Mouse (Mus musculus) limb, embryonic 15.5 days (tissue): ENCODE results near the gene Nup214. TPM values are rescaled to one million over a fixed set of nuclear protein-coding genes. Genes with fewer than 3 reads are reported as not detected.
A peak's percentile ranks its signal among the peaks of the same experiment; 100 is the strongest.

Experiments
- ATAC-seq: fragments of 200-750 bp; cut with Nextera tagmentation; 2 replicates; pipeline ENCODE4 v1.8.0; 2017; ENCODE audit warnings: low read depth, moderate TSS enrichment; ENCODE audit not compliant: insufficient number of reproducible peaks, low FRiP score, low TSS enrichment
- H3K27ac ChIP-seq: fragments of 300-500 bp; sonication (generic); 2 replicates; pipeline ENCODE4 v1.5.1; 2015; ENCODE audit warnings: moderate library complexity, mild to moderate bottlenecking, inconsistent platforms
- H3K27me3 ChIP-seq: fragments of 300-500 bp; sonication (generic); 2 replicates; pipeline ENCODE4 v1.6.1; 2015; ENCODE audit warnings: inconsistent platforms
- H3K36me3 ChIP-seq: fragments of 300-500 bp; sonication (generic); 2 replicates; pipeline ENCODE4 v1.6.1; 2015; ENCODE audit warnings: inconsistent platforms
- H3K4me1 ChIP-seq: fragments of 300-500 bp; sonication (generic); 2 replicates; pipeline ENCODE4 v1.6.1; 2015; ENCODE audit warnings: inconsistent platforms
- H3K4me2 ChIP-seq: fragments of 300-500 bp; sonication (generic); 2 replicates; pipeline ENCODE4 v1.6.1; 2015; ENCODE audit warnings: mild to moderate bottlenecking, inconsistent platforms
- H3K4me3 ChIP-seq: fragments of 300-500 bp; sonication (generic); 2 replicates; pipeline ENCODE4 v1.5.1; 2015; ENCODE audit warnings: mild to moderate bottlenecking, inconsistent platforms
- H3K9ac ChIP-seq: fragments of 300-500 bp; sonication (generic); 2 replicates; pipeline ENCODE4 v1.6.1; 2015; ENCODE audit warnings: inconsistent platforms
- H3K9me3 ChIP-seq: fragments of 300-500 bp; sonication (generic); 2 replicates; pipeline ENCODE4 v1.6.1; 2016; ENCODE audit warnings: inconsistent platforms
- WGBS: fragments of 180-500 bp; shearing (Covaris S2); methylation state at CpG from one replicate; pipeline ENCODE4 v1.1.7; 2015; 5-methylcytosine and 5-hydroxymethylcytosine counted together
- polyA plus RNA-seq: library from polyadenylated mRNA; unstranded; fragments of >200 nt; fragmentation: Nextera tagmentation; extraction: Ambion mirVana; gene quantifications from 2 replicates; pipeline ENCODE4 v1.2.1, GENCODE M21; 2015

Nup214 gene
- polyA plus RNA-seq, 1 experiment from 2014 or later, result 73.9 TPM

- no peaks in the 10 kb centered on the region for H3K27me3 ChIP-seq
- no peak overlapping the region for H3K9ac ChIP-seq
- H3K9me3 ChIP-seq, result no peaks in the 10 kb centered on the region
- 0 out of 2 replicates have a peak, but pooled peaks cover 2% of the 10 kb centered on the region for H3K4me1 ChIP-seq
- ATAC-seq, result no peak
- WGBS, result 72% methylated on average over 8 of the region's 8 CpGs
- no peak overlapping the region for H3K4me3 ChIP-seq
- peaks cover 48% of the 10 kb centered on the region for H3K36me3 ChIP-seq
- peak overlapping the region; percentile 27; the same call in 1 of the 2 replicates for H3K27ac ChIP-seq
- no peak overlapping the region for H3K4me2 ChIP-seq
Measured at GRCm38 (mm10) chr2:32051791-32052190, 77.6 kb downstream of the Nup214 start.

DNA sequence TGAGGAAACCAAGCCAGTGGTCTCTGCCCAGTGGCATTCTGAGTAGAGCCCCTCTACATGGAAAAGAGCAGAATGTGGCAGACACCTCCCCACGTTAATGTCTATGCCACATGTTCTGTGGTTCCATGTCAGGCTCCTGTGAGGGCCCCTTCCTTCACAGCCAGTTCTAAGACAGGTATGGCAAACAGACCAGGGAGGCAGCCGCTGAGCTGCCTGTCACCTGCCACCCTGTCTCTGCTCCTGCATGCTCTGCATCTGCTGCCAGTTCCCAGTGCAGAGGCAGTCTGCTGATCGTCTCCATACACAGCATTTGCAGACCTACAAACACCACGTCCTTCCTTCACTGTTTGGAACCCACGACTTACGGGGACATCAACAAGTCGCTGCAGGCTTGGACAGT is 78.2 kb downstream of the Nup214 start:
- no peak overlapping the region for H3K4me2 ChIP-seq
- ATAC-seq, result no peak
- no peak overlapping the region for H3K27ac ChIP-seq
- no peaks in the 10 kb centered on the region for H3K27me3 ChIP-seq
- H3K9ac ChIP-seq, result no peak overlapping the region
- H3K9me3 ChIP-seq, result no peaks in the 10 kb centered on the region
- peaks cover 47% of the 10 kb centered on the region for H3K36me3 ChIP-seq
- H3K4me3 ChIP-seq, result no peak overlapping the region
- H3K4me1 ChIP-seq, result no peaks in the 10 kb centered on the region
- WGBS, result 89% methylated on average over 7 of the region's 7 CpGs

DNA sequence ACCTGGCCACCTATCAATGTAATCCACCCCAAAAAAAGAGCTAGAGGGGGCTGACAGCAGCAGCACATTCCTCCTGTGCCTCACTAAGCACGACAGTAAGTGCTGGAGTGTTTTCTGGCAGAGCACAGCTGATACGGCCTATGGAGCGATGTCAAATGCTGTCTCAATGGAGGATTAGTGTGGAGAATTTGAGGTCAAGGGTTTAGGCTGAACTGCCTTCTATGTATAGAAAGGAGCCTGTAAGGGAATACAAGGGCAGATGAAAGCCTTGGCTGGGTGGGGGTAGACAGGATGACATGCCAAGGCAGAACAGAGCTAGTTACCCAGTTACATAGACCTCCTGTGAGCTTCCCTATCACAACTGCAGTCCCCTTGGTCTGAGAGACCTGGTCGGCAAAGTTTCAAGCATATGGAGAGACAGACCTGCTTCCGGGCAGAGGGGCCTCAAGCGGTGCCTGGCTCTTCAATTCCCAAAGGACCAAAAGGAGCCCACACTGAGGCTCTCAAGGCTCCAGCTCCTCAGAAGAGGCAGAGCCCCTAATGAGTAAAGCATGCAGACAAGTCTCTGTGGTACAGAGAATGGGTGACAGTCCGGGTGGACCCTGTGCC is 81.2 kb downstream of the Nup214 start:
- no peak overlapping the region for H3K4me3 ChIP-seq
- WGBS, result 64% methylated on average over 7 of the region's 7 CpGs
- H3K27me3 ChIP-seq, result no peaks in the 10 kb centered on the region
- peaks cover 22% of the 10 kb centered on the region for H3K36me3 ChIP-seq
- no peak for ATAC-seq
- no peak overlapping the region for H3K9ac ChIP-seq
- no peak overlapping the region for H3K27ac ChIP-seq
- H3K9me3 ChIP-seq, result no peaks in the 10 kb centered on the region
- H3K4me2 ChIP-seq, result no peak overlapping the region
- H3K4me1 ChIP-seq, result no peaks in the 10 kb centered on the region

DNA sequence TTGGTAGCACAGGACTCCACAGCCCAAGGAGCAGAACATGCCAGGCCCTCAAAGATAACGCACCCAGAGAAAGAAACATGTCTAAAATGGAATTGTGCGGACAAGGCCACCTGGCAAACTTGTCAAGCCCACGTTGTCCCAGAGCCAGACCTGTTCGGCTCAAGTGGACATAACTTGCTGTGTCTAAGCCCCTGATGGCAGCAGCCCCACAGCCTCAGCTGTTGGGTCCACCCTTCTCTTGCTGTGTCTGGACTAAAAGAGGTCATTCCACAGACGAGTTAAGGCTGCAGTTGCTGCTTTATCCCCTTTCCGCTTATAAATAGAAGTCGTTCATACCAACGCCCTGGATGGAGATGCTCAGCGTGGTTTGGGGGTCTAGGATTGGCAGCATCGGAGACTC is 82.3 kb downstream of the Nup214 start:
- Histone ChIP-seq H3K4me2 (no peak overlapping the region), H3K9me3 (no peaks in the 10 kb centered on the region), H3K4me1 (no peaks in the 10 kb centered on the region), H3K9ac (no peak overlapping the region), H3K27me3 (no peaks in the 10 kb centered on the region), H3K36me3 (peaks cover 12% of the 10 kb centered on the region), H3K27ac (peak overlapping the region; percentile 38; the same call in 1 of the 2 replicates), H3K4me3 (no peak overlapping the region)
- ATAC-seq, result peak; percentile 50; the same call in 1 of the 2 replicates
- 75% methylated on average over 10 of the region's 10 CpGs for WGBS

DNA sequence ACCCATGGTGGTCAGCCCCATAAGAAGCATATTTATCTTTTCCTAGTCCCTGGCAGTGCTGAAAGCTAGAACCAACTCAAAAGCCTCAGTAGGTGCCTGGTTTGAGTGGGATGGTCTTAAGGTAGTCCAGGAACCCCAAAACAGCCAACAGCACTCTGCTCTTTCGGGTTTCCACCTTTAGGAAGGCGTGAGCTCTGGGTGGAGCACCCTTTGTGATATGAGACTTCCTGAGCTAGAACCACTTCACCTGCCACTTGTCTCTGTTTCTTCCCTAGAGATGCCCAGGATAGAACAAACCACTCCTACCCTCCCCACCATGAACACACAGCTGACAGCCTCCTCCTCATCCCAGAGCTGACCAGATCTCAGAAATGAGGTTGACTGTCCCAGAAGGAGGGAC is 83.1 kb downstream of the Nup214 start:
- WGBS, result 71% methylated on average over 2 of the region's 2 CpGs
- Histone ChIP-seq H3K27ac (no peak overlapping the region), H3K4me3 (no peak overlapping the region), H3K9ac (no peak overlapping the region), H3K36me3 (peaks cover 3% of the 10 kb centered on the region), H3K4me2 (no peak overlapping the region), H3K4me1 (no peaks in the 10 kb centered on the region), H3K27me3 (no peaks in the 10 kb centered on the region), H3K9me3 (no peaks in the 10 kb centered on the region)
- ATAC-seq, result no peak

DNA sequence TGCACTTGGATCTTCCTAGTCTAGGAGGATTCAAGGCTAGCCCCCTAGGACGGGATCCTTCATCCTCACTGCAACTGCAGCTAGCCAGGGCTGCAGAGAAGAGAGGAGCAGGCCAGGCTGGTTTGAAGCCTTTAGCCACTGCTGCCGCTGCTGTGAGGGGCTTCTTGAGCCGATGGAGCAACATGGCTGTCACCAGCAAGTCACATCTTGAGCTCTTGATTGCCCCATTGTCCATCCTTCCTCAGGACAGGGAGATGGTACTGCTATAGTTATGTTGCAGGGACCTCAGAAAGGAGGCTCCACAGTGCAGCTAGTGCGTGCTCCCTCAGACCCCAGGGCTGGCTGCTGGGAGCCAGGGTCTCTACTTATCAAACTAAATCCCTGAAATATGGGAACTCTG is 83.6 kb downstream of the Nup214 start:
- 78% methylated on average over 4 of the region's 4 CpGs for whole genome bisulfite sequencing
- Histone ChIP-seq H3K9me3 (no peaks in the 10 kb centered on the region), H3K4me3 (no peak overlapping the region), H3K4me1 (no peaks in the 10 kb centered on the region), H3K36me3 (no peaks in the 10 kb centered on the region), H3K27ac (no peak overlapping the region), H3K4me2 (no peak overlapping the region), H3K9ac (no peak overlapping the region), H3K27me3 (no peaks in the 10 kb centered on the region)
- no peak for ATAC-seq

- H3K9me3 ChIP-seq, result no peaks in the 10 kb centered on the region
- no peak overlapping the region for H3K27ac ChIP-seq
- no peak overlapping the region for H3K4me2 ChIP-seq
- H3K9ac ChIP-seq, result no peak overlapping the region
- no peak for ATAC-seq
- H3K4me3 ChIP-seq, result no peak overlapping the region
- no peaks in the 10 kb centered on the region for H3K36me3 ChIP-seq
- 72% methylated on average over 9 of the region's 9 CpGs for WGBS
- H3K27me3 ChIP-seq, result no peaks in the 10 kb centered on the region
- no peaks in the 10 kb centered on the region for H3K4me1 ChIP-seq
Measured at GRCm38 (mm10) chr2:32058241-32058640, 84.0 kb downstream of the Nup214 start.

DNA sequence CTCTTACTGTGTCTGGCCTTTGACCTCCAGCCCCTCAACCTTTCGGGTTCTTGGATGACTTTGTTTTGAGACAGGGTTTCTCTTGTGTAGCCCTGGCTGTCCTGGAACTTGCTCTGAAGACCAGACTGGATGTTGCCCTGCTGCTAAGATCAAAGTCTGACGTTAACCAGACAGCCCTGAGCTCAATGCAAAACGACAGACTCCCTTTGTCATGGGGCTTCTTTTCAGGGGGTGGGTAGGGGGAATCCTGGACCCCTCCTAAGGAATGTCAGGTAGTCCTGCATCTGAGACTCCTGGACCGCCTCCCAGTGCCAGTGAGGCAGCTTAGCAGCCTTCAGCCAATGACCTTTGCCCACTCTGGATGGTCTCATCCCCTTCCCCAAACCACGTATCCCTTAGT is 84.5 kb downstream of the Nup214 start:
- Histone ChIP-seq H3K4me3 (no peak overlapping the region), H3K4me1 (no peaks in the 10 kb centered on the region), H3K36me3 (no peaks in the 10 kb centered on the region), H3K4me2 (no peak overlapping the region), H3K9me3 (no peaks in the 10 kb centered on the region), H3K27me3 (no peaks in the 10 kb centered on the region), H3K9ac (no peak overlapping the region), H3K27ac (no peak overlapping the region)
- ATAC-seq, result no peak
- 30% methylated on average over 5 of the region's 5 CpGs for WGBS

GRCm38 (mm10) chr2:32059613-32060012 is 85.4 kb downstream of the Nup214 start:
- no peak overlapping the region for H3K9ac ChIP-seq
- no peaks in the 10 kb centered on the region for H3K9me3 ChIP-seq
- H3K27ac ChIP-seq, result no peak overlapping the region
- no peaks in the 10 kb centered on the region for H3K4me1 ChIP-seq
- no peak overlapping the region for H3K4me3 ChIP-seq
- no peaks in the 10 kb centered on the region for H3K36me3 ChIP-seq
- H3K27me3 ChIP-seq, result no peaks in the 10 kb centered on the region
- no peak overlapping the region for H3K4me2 ChIP-seq
- 76% methylated on average over 6 of the region's 6 CpGs for WGBS
- ATAC-seq, result no peak

DNA sequence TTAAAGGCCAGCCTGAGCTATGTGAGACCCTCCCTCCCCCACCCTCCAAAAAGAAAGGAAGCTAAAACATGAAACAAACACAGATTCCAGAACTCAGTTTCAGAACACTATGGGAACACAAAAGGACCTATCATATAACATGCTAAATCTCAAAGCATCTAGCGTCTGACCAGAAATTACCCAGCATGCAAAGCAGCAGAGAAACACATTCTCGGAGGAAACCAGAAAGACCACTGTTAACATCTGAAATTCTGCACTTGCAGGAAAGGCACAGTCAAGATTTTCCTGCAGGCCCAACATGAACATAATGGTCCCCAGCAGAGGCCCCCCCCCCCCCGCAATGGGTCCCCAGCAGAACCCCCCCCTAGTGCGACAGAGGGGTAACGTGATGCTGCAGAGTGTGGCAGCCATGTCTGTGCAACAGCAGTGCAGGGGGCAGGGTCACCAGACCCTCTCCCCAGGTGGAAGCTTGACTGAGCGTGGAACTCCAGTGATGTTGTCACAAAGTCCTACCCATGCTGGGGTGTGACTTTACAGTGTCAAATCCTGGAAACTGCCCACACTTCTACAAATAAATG is 86.1 kb downstream of the Nup214 start:
- Histone ChIP-seq H3K36me3 (no peaks in the 10 kb centered on the region), H3K27me3 (no peaks in the 10 kb centered on the region), H3K9ac (no peak overlapping the region), H3K4me2 (no peak overlapping the region), H3K27ac (no peak overlapping the region), H3K9me3 (no peaks in the 10 kb centered on the region), H3K4me3 (no peak overlapping the region), H3K4me1 (no peaks in the 10 kb centered on the region)
- no peak for ATAC-seq
- 54% methylated on average over 6 of the region's 6 CpGs for WGBS

GRCm38 (mm10) chr2:32061189-32061588 is 87.0 kb downstream of the Nup214 start:
- WGBS, result 68% methylated on average over 2 of the region's 2 CpGs
- Histone ChIP-seq H3K27me3 (no peaks in the 10 kb centered on the region), H3K4me3 (no peak overlapping the region), H3K4me2 (no peak overlapping the region), H3K27ac (no peak overlapping the region; the same call in 1 of the 2 replicates), H3K4me1 (no peaks in the 10 kb centered on the region), H3K9ac (no peak overlapping the region), H3K9me3 (no peaks in the 10 kb centered on the region), H3K36me3 (no peaks in the 10 kb centered on the region)
- ATAC-seq, result no peak

DNA sequence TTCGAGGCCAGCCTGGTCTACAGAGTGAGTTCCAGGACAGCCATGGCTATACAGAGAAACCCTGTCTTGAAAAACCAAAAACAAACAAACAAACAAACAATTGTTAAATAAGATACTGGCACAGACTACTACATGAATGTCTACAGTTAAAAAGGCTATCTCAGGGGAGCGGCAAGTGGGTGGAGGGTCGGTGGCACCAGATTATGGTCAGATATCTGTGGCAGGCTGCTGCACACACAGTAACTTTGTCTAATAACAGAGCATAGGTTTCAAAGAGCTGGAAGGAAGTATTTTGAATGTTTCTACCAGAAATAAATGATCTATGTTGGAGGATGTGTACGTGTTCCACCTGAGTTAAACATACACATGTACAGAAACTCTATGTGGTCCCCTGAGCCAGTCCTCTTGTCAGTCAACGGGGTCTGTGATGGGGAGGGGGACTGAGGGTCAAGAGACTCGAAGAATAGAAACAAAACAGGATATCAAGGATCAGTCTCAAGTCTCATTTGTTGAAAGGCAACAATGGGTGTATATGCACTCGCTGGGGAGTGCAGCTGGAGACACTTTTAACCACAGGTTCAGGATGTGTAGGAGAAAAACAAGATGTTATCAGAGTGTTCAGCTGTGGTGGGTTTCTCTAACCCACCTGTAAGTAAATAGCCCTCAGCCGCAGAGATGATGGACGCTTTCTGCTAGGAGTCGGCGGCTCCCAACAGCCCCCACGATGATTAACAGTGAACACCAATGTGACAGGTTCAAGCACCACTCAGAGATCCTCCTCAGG is 87.7 kb downstream of the Nup214 start:
- Histone ChIP-seq H3K4me1 (no peaks in the 10 kb centered on the region), H3K4me3 (no peak overlapping the region), H3K9ac (no peak overlapping the region), H3K27ac (no peak overlapping the region), H3K9me3 (no peaks in the 10 kb centered on the region), H3K27me3 (no peaks in the 10 kb centered on the region), H3K36me3 (no peaks in the 10 kb centered on the region), H3K4me2 (no peak overlapping the region)
- WGBS, result 68% methylated on average over 12 of the region's 12 CpGs
- ATAC-seq, result no peak
